Mouse (Mus musculus) urinary bladder, adult 2 months (tissue): ENCODE data around the gene Negr1. TPM values are rescaled to one million over a fixed set of nuclear protein-coding genes. Genes with fewer than 3 reads are reported as not detected.

Experiments
- DNase-seq: peaks from one replicate; pipeline ENCODE4 v3.0.0; 2022; ENCODE audit warnings: low spot score
- polyA plus RNA-seq: library from polyadenylated mRNA; depleted of rRNA; stranded (reverse); fragments of >200 nt; gene quantifications from 2 replicates; pipeline ENCODE4 v1.2.3, GENCODE M21; 2012

Gene Negr1
- polyA plus RNA-seq, 1 experiment, result 4.6 TPM

GRCm38 (mm10) chr3:157105580-157106264 is 544.1 kb downstream of the Negr1 start:
- no peak for DNase-seq

- no peak for DNase-seq
These were observed 546.6 kb downstream of the Negr1 start for GRCm38 (mm10) chr3:157108156-157108555.

GRCm38 (mm10) chr3:157109308-157109707 is 547.7 kb downstream of the Negr1 start:
- no peak for DNase-seq

GRCm38 (mm10) chr3:157115105-157115760 is 553.6 kb downstream of the Negr1 start:
- no peak for DNase-seq

GRCm38 (mm10) chr3:157116024-157116423 is 554.4 kb downstream of the Negr1 start:
- DNase-seq, result no peak

GRCm38 (mm10) chr3:157119916-157120315 is 558.3 kb downstream of the Negr1 start:
- no peak for DNase-seq

- DNase-seq, result no peak
These were observed 584.7 kb downstream of the Negr1 start for GRCm38 (mm10) chr3:157146124-157146855.

- DNase-seq, result no peak
These were observed 593.3 kb downstream of the Negr1 start for GRCm38 (mm10) chr3:157154902-157155301.

- DNase-seq, result no peak
These were observed 593.9 kb downstream of the Negr1 start for GRCm38 (mm10) chr3:157155513-157155912.

GRCm38 (mm10) chr3:157164840-157165595 is 603.4 kb downstream of the Negr1 start:
- no peak for DNase-seq

GRCm38 (mm10) chr3:157181975-157182374 is 620.4 kb downstream of the Negr1 start:
- no peak for DNase-seq

GRCm38 (mm10) chr3:157188939-157189725 is 627.5 kb downstream of the Negr1 start:
- no peak for DNase-seq

GRCm38 (mm10) chr3:157189834-157190233 is 628.2 kb downstream of the Negr1 start:
- DNase-seq, result no peak

GRCm38 (mm10) chr3:157190551-157190950 is 629.0 kb downstream of the Negr1 start:
- DNase-seq, result no peak

GRCm38 (mm10) chr3:157192021-157192420 is 630.4 kb downstream of the Negr1 start:
- DNase-seq, result no peak

- DNase-seq, result no peak
These were observed 631.5 kb downstream of the Negr1 start for GRCm38 (mm10) chr3:157193141-157193540.

GRCm38 (mm10) chr3:157198659-157199058 is 637.1 kb downstream of the Negr1 start:
- DNase-seq, result no peak

- no peak for DNase-seq
These were observed 640.1 kb downstream of the Negr1 start for GRCm38 (mm10) chr3:157201726-157202125.

GRCm38 (mm10) chr3:157203573-157203972 is 642.0 kb downstream of the Negr1 start:
- no peak for DNase-seq

- no peak for DNase-seq
These were observed 645.2 kb downstream of the Negr1 start for GRCm38 (mm10) chr3:157206752-157207151.

- no peak for DNase-seq
These were observed 647.4 kb downstream of the Negr1 start for GRCm38 (mm10) chr3:157208966-157209365.
